Mouse (Mus musculus) kidney, adult 2 months (tissue): ENCODE measurements around the gene Cyren. TPM values are rescaled to one million over a fixed set of nuclear protein-coding genes. Genes with fewer than 3 reads are reported as not detected.

Experiments
- DNase-seq: peaks from one replicate; pipeline ENCODE4 v3.0.0; 2021
- H3K27ac ChIP-seq: fragments of 200-500 bp; 2 replicates; pipeline ENCODE4 v1.5.1; 2012; ENCODE audit warnings: low read depth, low read length, control low read depth, inconsistent platforms; ENCODE audit not compliant: insufficient read depth
- H3K27me3 ChIP-seq: fragments of 200-500 bp; replicated peaks from 2 replicates; pipeline ENCODE4 v1.6.1; 2012; ENCODE audit warnings: mild to moderate bottlenecking, moderate library complexity, low read length, inconsistent platforms; ENCODE audit not compliant: control insufficient read depth, insufficient read depth
- H3K36me3 ChIP-seq: fragments of 200-500 bp; 2 replicates; pipeline ENCODE4 v1.6.1; 2012; ENCODE audit warnings: mild to moderate bottlenecking, moderate library complexity, low read length, inconsistent platforms; ENCODE audit not compliant: control insufficient read depth, insufficient read depth
- H3K4me1 ChIP-seq: fragments of 200-500 bp; 2 replicates; pipeline ENCODE4 v1.6.1; 2011; ENCODE audit warnings: low read length; ENCODE audit not compliant: control insufficient read depth, insufficient read depth
- H3K4me3 ChIP-seq: fragments of 200-500 bp; 2 replicates; pipeline ENCODE4 v1.5.1; 2011; ENCODE audit warnings: mild to moderate bottlenecking, low read depth, low read length, control low read depth; ENCODE audit not compliant: insufficient read depth
- CTCF ChIP-seq: fragments of 200-500 bp; conservative IDR thresholded peaks from 2 replicates; pipeline ENCODE4 v1.5.1; 2011; ENCODE audit warnings: low read depth, mild to moderate bottlenecking, control low read depth, low read length, moderate library complexity, mixed read lengths; ENCODE audit not compliant: insufficient read depth, insufficient read length
- POLR2A ChIP-seq: fragments of 200-500 bp; IDR thresholded peaks from one replicate; pipeline ENCODE4 v1.6.1; 2011; ENCODE audit warnings: low read depth, low read length, control low read depth
- WGBS: fragments of 180-500 bp; shearing (Covaris S2); methylation state at CpG from one replicate; pipeline ENCODE4 v1.1.7; 2018; 5-methylcytosine and 5-hydroxymethylcytosine counted together
- polyA plus RNA-seq: library from polyadenylated mRNA; depleted of rRNA; stranded (reverse); fragments of >200 nt; gene quantifications from 2 replicates; pipeline ENCODE4 v1.2.3, GENCODE M21; 2012; rRNA removed

Cyren gene
- polyA plus RNA-seq, 1 experiment, result 6.7 TPM

DNA sequence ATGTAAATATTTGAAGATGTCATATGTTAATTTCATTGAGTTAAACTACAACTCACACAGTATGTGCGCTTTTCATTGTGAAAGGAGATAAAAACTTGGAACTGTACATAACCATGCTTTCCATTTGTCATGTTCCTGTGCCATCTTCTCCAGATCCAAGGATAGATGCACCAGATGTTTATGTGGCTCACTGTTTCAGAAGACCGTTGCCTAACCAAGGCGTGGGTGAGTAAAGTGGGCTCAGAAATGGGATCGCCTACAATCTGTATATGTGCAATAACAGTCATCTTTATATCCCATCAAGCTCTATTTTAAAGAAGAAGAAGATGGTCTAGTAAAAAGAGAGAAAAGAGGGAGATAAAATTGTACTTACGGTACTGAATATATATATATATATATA, 45.5 kb downstream of the Cyren start:
- Histone ChIP-seq H3K36me3 (no peaks in the 10 kb centered on the region), H3K27me3 (no peaks in the 10 kb centered on the region), H3K27ac (no peak overlapping the region), H3K4me1 (no peaks in the 10 kb centered on the region), H3K4me3 (no peak overlapping the region)
- DNase-seq, result no peak
- WGBS, result 96% methylated on average over 5 of the region's 5 CpGs
- TF ChIP-seq POLR2A, result no peak
- no peak for TF ChIP-seq CTCF

DNA sequence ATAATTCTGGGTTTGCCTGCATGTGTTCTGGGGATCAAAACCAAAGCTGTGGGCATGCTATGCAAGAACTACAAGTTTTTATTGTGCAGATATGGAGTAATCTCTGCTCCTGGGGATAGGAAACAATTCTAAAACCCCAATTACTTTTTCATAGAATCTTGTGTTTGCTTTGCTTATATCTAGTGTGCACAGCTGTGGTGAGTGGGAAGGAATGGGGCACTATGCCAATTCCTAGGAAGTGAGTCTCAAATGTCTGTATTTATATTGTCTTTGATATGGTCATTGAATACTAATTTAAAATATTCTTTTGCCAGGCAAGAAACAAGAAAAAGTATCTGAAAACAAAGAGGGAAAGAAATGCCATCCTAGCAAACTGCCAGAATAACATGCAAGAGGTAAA, 53.5 kb downstream of the Cyren start:
- no peaks in the 10 kb centered on the region for H3K4me1 ChIP-seq
- DNase-seq, result no peak
- no peaks in the 10 kb centered on the region for H3K27me3 ChIP-seq
- H3K4me3 ChIP-seq, result no peak overlapping the region
- no peaks in the 10 kb centered on the region for H3K36me3 ChIP-seq
- H3K27ac ChIP-seq, result no peak overlapping the region
- TF ChIP-seq CTCF, result no peak
- no peak for TF ChIP-seq POLR2A

Other genes starting within 250 kb of the Cyren start
- gene Agbl3, start 97.6 kb downstream of the Cyren start, polyA plus RNA-seq, result 10.2 and 13.1 TPM in 2 replicates
- 37.5 and 43.8 TPM in 2 replicates for gene Tmem140, start 14.9 kb downstream of the Cyren start, polyA plus RNA-seq
- gene Wdr91, start 32.8 kb upstream of the Cyren start, polyA plus RNA-seq, result 56.0 and 60.5 TPM in 2 replicates
- gene Stra8, start 42.1 kb upstream of the Cyren start, polyA plus RNA-seq, result not detected in 2 replicates
- gene Slc23a4, start 110.3 kb upstream of the Cyren start, polyA plus RNA-seq, result 0.16 and 0.22 TPM in 2 replicates